Mouse (Mus musculus) kidney, embryonic 15.5 days (tissue): Measurements from ENCODE around the gene Eif4g1. TPM values are rescaled to one million over a fixed set of nuclear protein-coding genes. Genes with fewer than 3 reads are reported as not detected.

Experiments used
- ATAC-seq: fragments of 200-750 bp; cut with Nextera tagmentation; replicated peaks from 2 replicates; pipeline ENCODE4 v1.8.0; 2017; ENCODE audit warnings: moderate TSS enrichment; ENCODE audit not compliant: low FRiP score
- H3K27ac ChIP-seq: fragments of 300-500 bp; sonication (generic); 2 replicates; pipeline ENCODE4 v1.5.1; 2015; ENCODE audit warnings: mild to moderate bottlenecking, inconsistent platforms
- H3K27me3 ChIP-seq: fragments of 300-500 bp; sonication (generic); 2 replicates; pipeline ENCODE4 v1.6.1; 2015; ENCODE audit warnings: inconsistent platforms
- H3K36me3 ChIP-seq: fragments of 300-500 bp; sonication (generic); 2 replicates; pipeline ENCODE4 v1.6.1; 2015; ENCODE audit warnings: inconsistent platforms
- H3K4me1 ChIP-seq: fragments of 300-500 bp; sonication (generic); 2 replicates; pipeline ENCODE4 v1.6.1; 2015; ENCODE audit warnings: inconsistent platforms
- H3K4me2 ChIP-seq: fragments of 300-500 bp; sonication (generic); 2 replicates; pipeline ENCODE4 v1.6.1; 2015; ENCODE audit warnings: moderate library complexity, mild to moderate bottlenecking, inconsistent platforms
- H3K4me3 ChIP-seq: fragments of 300-500 bp; sonication (generic); replicated peaks from 2 replicates; pipeline ENCODE4 v1.5.1; 2015; ENCODE audit warnings: mild to moderate bottlenecking, inconsistent platforms
- H3K9ac ChIP-seq: fragments of 300-500 bp; sonication (generic); 2 replicates; pipeline ENCODE4 v1.6.1; 2015; ENCODE audit warnings: mild to moderate bottlenecking, inconsistent platforms
- H3K9me3 ChIP-seq: fragments of 300-500 bp; sonication (generic); replicated peaks from 2 replicates; pipeline ENCODE4 v1.6.1; 2016; ENCODE audit warnings: inconsistent platforms
- WGBS: fragments of 180-500 bp; shearing (Covaris S2); methylation state at CpG from one replicate; pipeline ENCODE4 v1.1.7; 2015; ENCODE audit warnings: mixed read lengths; 5-methylcytosine and 5-hydroxymethylcytosine counted together
- polyA plus RNA-seq: library from polyadenylated mRNA; unstranded; fragments of >200 nt; fragmentation: Nextera tagmentation; extraction: Ambion mirVana; gene quantifications from 2 replicates; pipeline ENCODE4 v1.2.1, GENCODE M21; 2015

Eif4g1 gene
- polyA plus RNA-seq, 1 experiment from 2014 or later: 208 TPM

- Histone ChIP-seq H3K4me3 (no peak overlapping the region), H3K27ac (no peak overlapping the region), H3K27me3 (no peaks in the 10 kb centered on the region), H3K9ac (no peak overlapping the region), H3K36me3 (no peaks in the 10 kb centered on the region), H3K4me1 (no peaks in the 10 kb centered on the region), H3K4me2 (no peak overlapping the region), H3K9me3 (no peaks in the 10 kb centered on the region)
- WGBS: 89% methylated on average over 8 of the region's 8 CpGs
- no peak for ATAC-seq
Observed at GRCm38 (mm10) chr16:20638367-20638766, 29.7 kb upstream of the Eif4g1 start.

- no peak overlapping the region for H3K4me3 ChIP-seq
- H3K27me3 ChIP-seq: no peaks in the 10 kb centered on the region
- no peaks in the 10 kb centered on the region for H3K9me3 ChIP-seq
- no peak overlapping the region for H3K27ac ChIP-seq
- no peaks in the 10 kb centered on the region for H3K36me3 ChIP-seq
- H3K9ac ChIP-seq: no peak overlapping the region
- 2% methylated on average over 8 of the region's 8 CpGs for WGBS
- ATAC-seq: 0 out of 2 replicates have a peak, but pooled peaks have one; percentile 36
- H3K4me2 ChIP-seq: no peak overlapping the region
- no peaks in the 10 kb centered on the region for H3K4me1 ChIP-seq
Observed at GRCm38 (mm10) chr16:20642161-20642560, 26.0 kb upstream of the Eif4g1 start.

- Histone ChIP-seq H3K36me3 (no peaks in the 10 kb centered on the region), H3K4me2 (no peak overlapping the region), H3K4me3 (no peak overlapping the region), H3K9ac (no peak overlapping the region), H3K27ac (no peak overlapping the region), H3K9me3 (no peaks in the 10 kb centered on the region), H3K27me3 (no peaks in the 10 kb centered on the region), H3K4me1 (no peaks in the 10 kb centered on the region)
- 92% methylated on average over 7 of the region's 7 CpGs for WGBS
- no peak for ATAC-seq
Observed at GRCm38 (mm10) chr16:20643911-20644310, 24.2 kb upstream of the Eif4g1 start.

- WGBS: 2% methylated on average over 46 of the region's 46 CpGs
- H3K4me3 ChIP-seq: peak within 1 kb of the TSS; percentile 93
- H3K36me3 ChIP-seq: peaks cover 31% of the 10 kb centered on the region
- H3K4me2 ChIP-seq: peak within 1 kb of the TSS; percentile 88
- peak within 1 kb of the TSS; percentile 91 for H3K9ac ChIP-seq
- peak within 1 kb of the TSS; percentile 86 for H3K27ac ChIP-seq
- H3K9me3 ChIP-seq: no peaks in the 10 kb centered on the region
- H3K27me3 ChIP-seq: no peaks in the 10 kb centered on the region
- H3K4me1 ChIP-seq: peaks cover 15% of the 10 kb centered on the region
- ATAC-seq: peak; percentile 97
Observed at GRCm38 (mm10) chr16:20651076-20651946, 16.8 kb upstream of the Eif4g1 start, which contains the start of gene Psmd2. TSS of gene Psmd2 (plus strand) at chr16:20651652.

- Histone ChIP-seq H3K27ac (0 out of 2 replicates have a peak overlapping the region, but pooled peaks have one; percentile 32), H3K27me3 (no peaks in the 10 kb centered on the region), H3K36me3 (peaks cover 37% of the 10 kb centered on the region), H3K9me3 (no peaks in the 10 kb centered on the region), H3K4me2 (peak overlapping the region; percentile 88), H3K9ac (peak overlapping the region; percentile 91), H3K4me3 (peak overlapping the region; percentile 93), H3K4me1 (peaks cover 15% of the 10 kb centered on the region)
- 5% methylated on average over 12 of the region's 12 CpGs for WGBS
- ATAC-seq: no peak
Observed at GRCm38 (mm10) chr16:20651947-20652310, 16.2 kb upstream of the Eif4g1 start.

GRCm38 (mm10) chr16:20653315-20653714, 14.8 kb upstream of the Eif4g1 start:
- H3K4me2 ChIP-seq: peak overlapping the region; percentile 88; the same call in 1 of the 2 replicates
- no peaks in the 10 kb centered on the region for H3K27me3 ChIP-seq
- 54% methylated on average over 2 of the region's 2 CpGs for WGBS
- no peak for ATAC-seq
- no peak overlapping the region for H3K27ac ChIP-seq
- no peak overlapping the region for H3K4me3 ChIP-seq
- H3K9me3 ChIP-seq: no peaks in the 10 kb centered on the region
- peaks cover 15% of the 10 kb centered on the region for H3K4me1 ChIP-seq
- peaks cover 51% of the 10 kb centered on the region for H3K36me3 ChIP-seq
- H3K9ac ChIP-seq: 0 out of 2 replicates have a peak overlapping the region, but pooled peaks have one; percentile 5

- peaks cover 93% of the 10 kb centered on the region for H3K36me3 ChIP-seq
- H3K27me3 ChIP-seq: no peaks in the 10 kb centered on the region
- H3K9ac ChIP-seq: no peak overlapping the region
- H3K4me1 ChIP-seq: peaks cover 5% of the 10 kb centered on the region
- H3K4me3 ChIP-seq: no peak overlapping the region
- no peak for ATAC-seq
- 89% methylated on average over 4 of the region's 4 CpGs for WGBS
- H3K9me3 ChIP-seq: no peaks in the 10 kb centered on the region
- no peak overlapping the region for H3K27ac ChIP-seq
- no peak overlapping the region for H3K4me2 ChIP-seq
Observed at GRCm38 (mm10) chr16:20657661-20658060, 10.5 kb upstream of the Eif4g1 start.

- Histone ChIP-seq H3K9me3 (no peaks in the 10 kb centered on the region), H3K36me3 (peaks cover 13% of the 10 kb centered on the region), H3K4me3 (no peak overlapping the region), H3K27ac (no peak overlapping the region), H3K4me1 (peaks cover 23% of the 10 kb centered on the region), H3K4me2 (no peak overlapping the region), H3K27me3 (no peaks in the 10 kb centered on the region), H3K9ac (no peak overlapping the region)
- WGBS: 85% methylated on average over 3 of the region's 3 CpGs
- ATAC-seq: no peak
Observed at GRCm38 (mm10) chr16:20670291-20670690, 2.2 kb downstream of the Eif4g1 start.

GRCm38 (mm10) chr16:20671886-20672285, 3.8 kb downstream of the Eif4g1 start:
- Histone ChIP-seq H3K27ac (peak overlapping the region; percentile 96), H3K4me1 (peaks cover 23% of the 10 kb centered on the region), H3K9ac (peak overlapping the region; percentile 31; the same call in 1 of the 2 replicates), H3K9me3 (no peaks in the 10 kb centered on the region), H3K36me3 (peaks cover 26% of the 10 kb centered on the region), H3K4me3 (peak overlapping the region; percentile 97), H3K27me3 (no peaks in the 10 kb centered on the region), H3K4me2 (peak overlapping the region; percentile 96)
- 25% methylated on average over 6 of the region's 6 CpGs for WGBS
- no peak for ATAC-seq

- H3K4me1 ChIP-seq: peaks cover 28% of the 10 kb centered on the region
- H3K27me3 ChIP-seq: no peaks in the 10 kb centered on the region
- H3K4me3 ChIP-seq: peak overlapping the region; percentile 97
- ATAC-seq: peak; percentile 96
- H3K27ac ChIP-seq: peak overlapping the region; percentile 96
- under 1% methylated on average over 35 of the region's 38 CpGs for WGBS
- peaks cover 32% of the 10 kb centered on the region for H3K36me3 ChIP-seq
- H3K4me2 ChIP-seq: peak overlapping the region; percentile 96
- no peaks in the 10 kb centered on the region for H3K9me3 ChIP-seq
- peak overlapping the region; percentile 98 for H3K9ac ChIP-seq
Observed at GRCm38 (mm10) chr16:20672500-20672902, 4.4 kb downstream of the Eif4g1 start.

- 1% methylated on average over 37 of the region's 78 CpGs for WGBS
- Histone ChIP-seq H3K27me3 (no peaks in the 10 kb centered on the region), H3K9me3 (no peaks in the 10 kb centered on the region), H3K4me2 (peak overlapping the region; percentile 96), H3K27ac (peak overlapping the region; percentile 96), H3K4me3 (peak overlapping the region; percentile 97), H3K4me1 (peaks cover 33% of the 10 kb centered on the region), H3K9ac (peak overlapping the region; percentile 98), H3K36me3 (peaks cover 38% of the 10 kb centered on the region)
- ATAC-seq: peak; percentile 83
Observed at GRCm38 (mm10) chr16:20672965-20673705, 5.0 kb downstream of the Eif4g1 start.
